Mouse (Mus musculus): ENCODE data around the gene E130114P18Rik. TPM values are rescaled to one million over a fixed set of nuclear protein-coding genes. Genes with fewer than 3 reads are reported as not detected.
A peak's percentile ranks its signal among the peaks of the same experiment; 100 is the strongest.

Gene E130114P18Rik
- total RNA-seq, 2 experiments from 2014 or later = 6.6 to 6.9 TPM

DNA sequence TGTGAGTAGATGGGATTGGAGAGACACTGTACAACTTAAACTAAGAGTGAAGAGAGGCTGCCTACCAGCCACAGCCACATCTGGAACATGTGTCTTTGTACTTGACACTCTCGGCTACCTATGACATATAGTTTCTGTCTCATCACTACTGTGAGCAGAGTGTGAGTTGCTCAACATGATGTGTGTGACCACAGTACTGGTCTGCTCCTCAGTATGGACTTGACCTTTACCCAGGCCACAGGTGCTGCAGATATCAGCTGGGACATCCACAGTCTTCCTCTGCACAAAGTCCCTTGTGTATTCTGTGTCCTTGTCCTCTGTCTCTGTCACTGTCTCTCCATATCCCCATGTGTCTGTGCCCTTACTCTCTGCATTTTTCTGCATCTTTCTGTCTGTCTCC lies 141.3 kb downstream of the E130114P18Rik start:
- intact Hi-C loops (cut with DNase I) = no loop called here
- DNase-seq (ENCODE audit: low spot score in 2 of 2) = no peak

DNA sequence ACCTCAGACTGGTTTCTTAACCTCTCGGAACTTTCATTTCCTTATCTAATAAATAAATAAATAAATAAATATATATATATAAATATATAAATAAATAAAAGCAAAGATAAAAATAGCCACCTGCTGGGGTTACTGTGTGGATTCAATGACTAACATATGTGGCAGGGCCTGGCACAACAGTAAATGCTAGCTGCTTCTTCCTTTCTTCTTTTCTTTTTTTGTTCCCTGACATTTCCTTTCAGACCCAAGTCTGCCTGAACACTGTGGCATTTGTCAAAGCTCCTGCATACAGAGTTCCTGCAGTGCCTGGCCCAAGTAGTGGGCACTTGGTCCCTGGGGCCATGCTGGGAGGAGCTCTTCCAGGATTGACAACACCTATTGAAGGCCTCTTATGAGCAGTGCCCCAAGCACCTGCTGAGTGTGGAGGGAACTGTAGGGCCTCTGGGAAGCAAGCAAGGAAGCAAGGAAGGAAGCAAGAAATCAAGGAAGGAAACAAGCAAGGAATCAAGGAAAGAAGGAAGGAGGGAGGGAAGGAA lies 142.1 kb downstream of the E130114P18Rik start:
- intact Hi-C loops (cut with DNase I) = no loop called here
- no peak for DNase-seq (ENCODE audit: low spot score in 2 of 2)

DNA sequence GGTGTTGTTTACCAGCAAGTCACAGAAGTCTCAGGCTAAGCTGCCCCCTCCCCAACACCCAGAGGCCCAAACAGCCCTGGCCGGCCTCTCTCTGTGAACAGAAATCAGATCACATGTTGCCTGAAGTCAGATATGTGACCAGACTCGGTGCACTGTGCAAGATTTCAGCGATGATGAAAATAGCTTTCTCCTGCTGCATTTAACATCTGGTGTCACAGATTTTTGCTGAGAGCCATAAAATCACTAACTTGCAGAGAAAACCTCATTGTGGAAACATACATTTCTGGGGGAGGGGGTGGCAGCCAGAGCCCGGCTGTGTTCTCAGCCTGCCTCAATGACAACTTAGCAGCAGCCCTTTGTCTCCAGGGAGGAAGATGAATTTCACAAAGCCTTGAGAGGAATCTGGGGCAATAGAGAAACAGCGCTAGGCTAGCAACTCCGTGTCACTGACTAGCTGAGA lies 142.6 kb downstream of the E130114P18Rik start:
- intact Hi-C loops (cut with DNase I) = no loop called here
- DNase-seq (ENCODE audit: low spot score in 2 of 2) = peak; percentile 18 to 46

DNA sequence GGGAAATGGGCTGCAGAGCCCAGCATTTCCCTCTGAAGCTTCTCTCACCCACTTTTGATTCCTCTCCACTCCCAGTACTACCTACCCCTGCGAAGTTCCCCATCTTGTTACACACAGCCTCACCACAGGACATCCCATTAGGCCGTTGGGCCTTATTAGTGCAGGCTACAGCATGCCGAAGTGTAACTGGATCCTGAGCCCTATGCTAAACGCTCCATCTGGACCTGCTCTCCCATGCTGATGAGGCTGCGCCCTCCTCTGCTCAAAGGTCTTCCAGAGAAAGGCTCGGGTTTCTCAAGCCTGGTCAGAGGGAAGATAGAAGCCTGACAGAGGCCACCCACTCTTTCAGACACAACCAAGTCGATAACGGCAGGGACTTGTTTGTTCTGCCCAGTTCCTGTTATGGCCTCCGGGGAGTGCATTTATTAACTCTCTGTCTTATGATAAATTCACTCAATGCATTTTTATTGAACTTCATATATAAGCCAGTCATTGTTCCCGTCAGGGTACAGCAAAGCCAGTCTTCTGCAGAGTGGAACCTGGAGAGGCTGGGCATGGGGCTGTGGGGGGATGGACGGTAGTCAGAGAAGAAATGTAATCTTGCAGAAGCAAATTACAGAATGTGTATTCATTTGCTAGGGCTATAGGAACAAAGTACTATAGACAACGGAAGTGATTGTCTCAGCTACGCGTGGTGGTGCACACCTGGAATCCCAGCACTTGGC lies 148.8 kb downstream of the E130114P18Rik start:
- DNase-seq (ENCODE audit: low spot score in 2 of 2) = no peak
- intact Hi-C loops (cut with DNase I) = no loop called here

DNA sequence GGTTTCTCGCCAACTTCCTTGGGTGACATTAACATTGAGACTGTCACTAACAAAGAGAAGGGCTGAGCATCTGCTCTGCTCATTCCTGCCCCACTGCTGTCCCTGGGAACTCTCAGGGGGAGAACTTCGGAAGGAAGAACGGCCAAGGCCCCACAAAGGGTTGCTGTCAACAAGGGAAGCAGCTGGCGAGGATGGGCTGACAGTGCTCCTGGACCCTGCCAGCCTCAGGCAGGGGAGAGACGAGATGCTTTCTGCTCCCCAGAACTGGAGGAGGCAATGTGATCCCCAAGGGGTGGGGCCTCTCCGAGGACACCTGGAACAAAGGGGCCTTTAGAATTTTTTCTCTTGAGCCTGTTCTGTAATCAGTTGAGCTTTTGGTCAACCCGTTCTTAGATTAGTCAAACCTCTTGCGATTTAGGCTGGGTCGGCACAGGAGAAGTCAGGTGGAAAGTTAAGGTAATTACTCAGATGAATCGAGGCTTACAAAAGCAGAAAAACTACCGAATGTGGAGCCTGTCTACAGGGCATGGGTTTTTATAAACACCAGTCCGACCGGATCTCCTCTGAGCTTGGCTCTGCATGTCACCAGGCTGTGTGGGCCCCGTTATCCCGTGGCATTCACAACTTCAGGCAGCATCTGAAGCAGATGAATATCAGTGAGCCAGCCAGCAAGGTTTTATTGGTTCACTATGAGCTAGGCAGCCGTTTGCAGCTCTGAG lies 151.7 kb downstream of the E130114P18Rik start:
- DNase-seq (ENCODE audit: low spot score in 2 of 2) = no peak
- intact Hi-C loops (cut with DNase I) = no loop called here

DNA sequence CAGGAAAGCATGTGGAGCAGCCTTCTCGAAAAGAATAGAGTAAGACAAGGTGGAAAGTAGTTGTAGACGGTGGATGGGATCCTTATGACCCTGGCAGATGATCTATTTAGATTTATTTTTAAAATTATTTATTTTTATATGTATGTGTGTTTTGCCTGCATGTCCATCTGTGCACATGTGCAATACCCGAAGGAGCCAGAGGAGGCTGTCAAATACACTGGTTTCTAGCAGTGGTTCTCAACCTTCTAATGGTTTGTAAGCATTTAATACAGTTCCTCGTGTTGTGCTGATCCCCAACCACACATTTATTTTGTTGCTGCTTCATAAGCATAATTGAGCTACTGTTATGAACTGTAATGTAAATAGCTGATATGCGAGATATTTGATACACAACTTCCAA lies 154.7 kb downstream of the E130114P18Rik start:
- no peak for DNase-seq (ENCODE audit: low spot score in 2 of 2)
- intact Hi-C loops (cut with DNase I) = no loop called here

DNA sequence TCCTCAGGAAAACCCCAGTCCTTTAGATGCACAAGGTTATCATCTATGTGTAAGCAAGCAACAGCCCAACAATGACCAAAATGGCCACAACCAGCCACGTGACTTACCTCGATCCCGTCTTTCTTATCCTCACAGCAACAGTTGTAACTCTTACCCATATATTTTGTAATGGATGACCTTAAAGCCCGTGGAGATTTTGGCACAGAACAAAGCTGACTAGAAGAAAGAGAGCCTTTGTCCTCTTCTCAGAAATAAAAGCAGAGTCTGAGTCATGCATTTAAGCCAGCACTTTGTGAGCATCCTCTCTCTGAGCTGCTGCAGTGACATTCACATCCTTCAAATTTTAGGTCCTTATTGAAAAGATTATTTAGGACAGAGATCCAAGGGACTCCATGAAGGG lies 156.1 kb downstream of the E130114P18Rik start:
- DNase-seq (ENCODE audit: low spot score in 2 of 2) = no peak
- intact Hi-C loops (cut with DNase I) = no loop called here

DNA sequence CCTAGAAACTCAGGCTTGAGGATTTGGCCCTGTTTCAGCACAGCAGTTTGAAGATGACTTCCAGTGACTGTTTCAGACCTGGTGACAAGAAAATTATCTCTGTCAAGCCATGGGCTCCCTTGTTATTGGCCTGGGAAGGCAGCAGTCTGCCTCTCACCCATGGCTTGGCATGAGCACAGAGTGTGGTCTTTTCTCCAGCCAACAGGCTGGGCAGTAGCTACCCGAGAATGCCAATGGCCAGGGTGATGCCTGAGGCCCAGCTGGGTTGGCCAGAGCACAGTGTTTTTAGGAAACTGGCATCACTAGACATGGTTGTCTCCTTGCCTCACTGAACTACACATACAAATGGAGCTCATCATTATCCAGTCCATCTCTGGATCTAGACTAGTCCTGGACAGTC lies 157.5 kb downstream of the E130114P18Rik start:
- DNase-seq (ENCODE audit: low spot score in 2 of 2) = no peak
- intact Hi-C loops (cut with DNase I) = no loop called here

DNA sequence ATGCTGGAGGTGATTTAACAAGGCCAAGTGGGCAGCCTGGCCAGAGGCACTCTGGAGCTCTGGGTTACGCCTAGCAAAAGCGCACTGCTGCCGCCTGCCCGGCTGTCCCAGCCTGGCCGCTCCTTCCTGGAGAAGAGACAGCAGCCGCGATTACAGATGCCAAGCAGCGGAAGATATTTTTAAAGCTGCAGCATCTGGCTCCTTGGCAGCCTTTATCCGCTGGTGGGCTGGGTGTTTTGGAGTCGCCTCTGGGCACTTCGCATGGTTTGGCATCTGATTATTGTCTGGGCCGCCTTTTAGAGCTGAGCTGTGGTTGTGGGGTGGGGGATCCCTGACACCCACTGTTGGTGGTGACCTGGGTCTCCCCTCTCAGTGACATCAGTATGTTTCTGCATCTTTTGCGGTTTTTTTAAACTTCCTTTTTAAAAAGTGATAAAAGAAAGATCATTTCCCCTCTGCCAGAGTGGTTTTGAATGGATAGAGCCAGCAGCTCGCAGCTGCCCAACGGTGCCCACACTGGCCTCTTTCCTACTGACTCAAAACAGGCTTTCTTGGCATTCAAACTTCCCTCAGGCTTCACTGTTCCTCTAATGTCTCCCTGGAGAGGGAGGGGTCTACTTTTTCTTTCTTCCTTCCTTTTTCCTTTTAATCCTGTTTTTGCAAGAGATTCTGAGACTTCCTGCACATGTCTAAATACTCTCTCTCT lies 159.1 kb downstream of the E130114P18Rik start:
- intact Hi-C loops (cut with DNase I) = loop anchor here (5.0 kb wide), 1 partner anchor 37 kb away; no protein-coding TSS in a partner anchor

DNA sequence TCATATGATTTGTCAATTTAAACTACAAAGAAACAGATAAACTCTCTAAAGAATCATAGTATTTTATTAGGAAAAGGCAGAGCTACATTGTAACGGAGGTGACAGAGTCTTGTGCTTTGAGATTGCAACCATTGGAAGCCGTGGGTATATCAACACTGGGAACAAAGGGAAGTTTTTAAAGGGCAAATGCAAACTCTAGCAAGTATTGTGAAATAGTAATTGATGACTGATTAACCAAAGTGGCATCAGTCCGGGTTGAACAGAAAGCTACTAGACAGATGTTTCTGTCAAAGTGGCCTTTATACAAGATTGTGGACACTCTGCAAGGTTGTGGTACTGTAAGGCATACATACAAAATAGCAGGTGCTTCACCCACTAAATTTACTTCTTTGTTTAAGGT lies 162.8 kb downstream of the E130114P18Rik start:
- intact Hi-C loops (cut with DNase I) = loop anchor here (5.0 kb wide), 1 partner anchor 33 kb away; no protein-coding TSS in a partner anchor
- no peak for DNase-seq (ENCODE audit: low spot score in 2 of 2)

More for the DNA sequence above, 159.1 kb downstream of the E130114P18Rik start:
- peak; percentile 66 to 70 for DNase-seq (ENCODE audit: low spot score in 2 of 2)

DNA sequence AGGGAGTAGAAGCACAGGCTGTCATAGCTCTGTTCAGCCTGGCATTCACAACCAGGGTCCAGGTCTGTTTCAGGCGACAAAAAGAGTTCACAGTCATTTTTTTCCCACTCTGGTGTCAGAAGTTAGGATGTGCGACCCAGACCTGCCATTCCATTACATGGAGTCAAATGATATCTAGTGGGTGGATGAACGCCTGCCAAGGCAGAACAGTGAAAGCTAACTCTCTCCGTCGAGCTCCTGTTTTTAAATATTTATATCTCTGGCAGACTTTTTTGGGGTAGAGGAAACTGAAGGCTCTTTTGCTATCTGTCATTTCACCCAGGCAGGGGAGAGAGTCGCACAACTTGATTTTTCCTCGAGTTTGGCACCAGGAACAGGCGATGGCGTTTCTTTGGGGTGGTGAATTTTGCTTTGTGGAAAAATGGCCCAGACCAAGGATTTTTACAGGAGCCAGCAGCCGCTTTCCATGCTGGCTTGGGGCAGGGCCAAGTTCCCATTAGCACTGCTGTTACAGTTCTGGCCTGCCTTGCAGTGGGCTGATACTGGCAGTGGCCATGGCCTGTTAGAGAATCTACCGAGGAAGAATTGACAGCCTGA lies 166.5 kb downstream of the E130114P18Rik start:
- DNase-seq (ENCODE audit: low spot score in 2 of 2) = peak; percentile 37 to 58
- intact Hi-C loops (cut with DNase I) = no loop called here

DNA sequence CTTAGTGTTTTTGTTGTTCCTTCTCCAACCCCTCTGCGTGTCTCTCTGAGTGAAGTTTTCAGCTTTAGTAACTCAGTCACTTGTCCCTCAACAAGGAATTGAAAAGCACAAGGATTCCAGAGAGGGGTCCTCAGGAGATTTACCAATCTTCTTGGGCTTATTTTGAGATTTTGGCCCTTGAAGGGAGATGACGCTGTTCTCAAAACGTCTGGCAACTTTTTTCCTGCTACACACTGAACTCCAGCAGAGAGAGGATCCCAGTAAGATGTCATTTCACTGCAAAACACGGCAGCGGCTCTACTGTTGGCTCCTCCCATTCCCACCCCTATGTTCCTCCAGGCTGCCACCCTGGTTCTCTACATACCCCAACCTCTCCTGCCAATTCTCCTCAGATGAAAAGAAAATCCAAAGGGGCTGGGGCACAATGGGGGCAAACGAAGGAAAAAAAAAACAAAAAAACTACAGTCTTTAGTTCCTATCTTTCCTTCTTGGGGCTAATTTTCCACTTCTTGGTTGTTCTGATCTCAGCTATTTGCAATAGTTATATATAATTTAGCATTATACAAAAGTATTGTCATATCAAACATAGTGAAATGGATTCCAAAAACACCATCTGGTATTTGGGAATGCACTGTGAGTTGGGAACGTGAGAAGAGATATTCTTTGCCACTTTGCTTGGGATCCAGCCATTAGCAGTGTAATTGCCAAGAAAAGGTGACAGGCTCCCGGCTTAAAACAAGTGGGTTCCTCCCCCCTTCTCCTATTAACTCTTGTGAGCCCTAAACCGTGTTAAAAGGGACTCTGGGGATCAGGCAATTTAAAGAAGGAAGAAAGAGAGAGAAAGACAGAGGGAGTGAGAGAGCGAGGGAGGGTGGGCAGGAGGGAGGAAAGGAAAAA lies 167.8 kb downstream of the E130114P18Rik start:
- intact Hi-C loops (cut with DNase I) = no loop called here
- DNase-seq (ENCODE audit: low spot score in 2 of 2) = peak; percentile 33 to 47

DNA sequence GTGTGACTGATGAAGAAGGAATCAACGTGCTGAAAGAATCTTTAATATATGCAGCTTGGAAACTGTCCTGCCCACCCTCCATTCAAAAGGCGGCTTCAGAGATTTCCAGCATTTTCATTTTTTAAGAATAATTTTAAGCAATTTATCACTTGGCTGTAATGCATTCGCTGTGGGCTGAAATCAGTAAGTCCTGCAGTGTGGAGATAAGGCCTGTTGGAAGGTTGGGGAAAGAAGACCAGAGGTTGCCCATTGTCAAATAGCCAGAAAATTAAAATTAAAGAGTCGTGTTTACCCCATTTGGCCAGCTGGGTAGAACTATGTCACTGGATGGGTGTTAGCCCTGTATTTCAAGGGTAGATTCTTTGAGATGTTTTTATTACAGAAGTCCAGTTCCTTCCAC lies 168.5 kb downstream of the E130114P18Rik start:
- DNase-seq (ENCODE audit: low spot score in 2 of 2) = no peak
- intact Hi-C loops (cut with DNase I) = no loop called here

DNA sequence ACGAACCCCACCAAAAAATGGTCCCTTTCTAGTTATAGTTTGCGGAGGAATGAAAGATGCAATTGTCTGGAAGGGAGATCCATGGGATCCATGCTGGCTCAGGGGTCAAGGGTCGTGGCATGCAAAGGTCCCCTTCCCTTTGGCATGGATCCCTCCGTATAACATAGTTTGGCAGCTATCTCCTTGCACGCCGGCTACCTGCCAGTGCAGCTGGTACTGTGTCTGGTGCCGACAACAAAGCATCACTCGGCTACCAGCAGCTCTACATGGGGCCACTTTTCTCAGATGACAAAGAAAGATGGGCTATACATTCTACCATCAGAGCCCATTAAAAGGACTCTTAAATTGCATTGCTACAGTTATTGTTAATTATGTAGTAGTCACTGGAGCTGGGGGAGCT lies 169.2 kb downstream of the E130114P18Rik start:
- intact Hi-C loops (cut with DNase I) = no loop called here
- DNase-seq (ENCODE audit: low spot score in 2 of 2) = no peak

DNA sequence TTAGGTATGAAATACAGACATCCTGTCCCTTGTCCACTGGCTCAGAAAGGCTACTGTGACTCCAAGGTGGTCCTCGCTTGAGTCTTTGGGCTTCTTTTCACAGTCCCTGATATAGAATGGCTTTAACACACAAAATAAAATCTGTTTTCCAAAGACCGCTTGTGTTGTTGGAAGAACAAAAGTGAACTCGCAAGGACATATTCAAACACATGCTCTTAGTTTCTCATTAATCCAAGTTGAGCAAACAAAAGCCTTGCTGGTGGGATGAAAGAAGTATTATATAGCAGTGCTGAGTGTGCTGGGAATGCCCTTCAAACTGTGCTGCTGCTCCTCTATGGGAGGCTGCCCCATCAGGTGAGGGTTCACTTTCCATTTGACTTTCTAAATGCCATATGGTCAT lies 169.7 kb downstream of the E130114P18Rik start:
- intact Hi-C loops (cut with DNase I) = no loop called here
- DNase-seq (ENCODE audit: low spot score in 2 of 2) = no peak

DNA sequence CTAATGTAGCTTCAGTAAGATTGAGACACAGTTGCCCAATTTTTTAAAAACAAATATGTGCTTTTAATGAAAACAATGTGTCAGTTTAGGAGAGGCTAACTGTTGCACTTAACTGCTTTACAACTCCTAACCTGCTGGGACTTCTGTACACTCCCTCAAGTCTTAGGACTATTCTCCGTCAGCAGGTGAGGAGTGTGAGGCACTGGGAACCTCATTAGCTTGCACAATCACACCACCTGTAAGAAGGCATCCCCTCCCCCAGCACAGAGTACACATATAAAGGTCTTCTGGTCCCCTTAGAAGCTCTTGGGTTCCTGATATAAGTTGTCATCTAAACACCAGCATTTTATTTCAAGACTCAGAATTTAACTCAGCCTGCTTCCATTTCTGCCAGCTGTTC lies 170.7 kb downstream of the E130114P18Rik start:
- DNase-seq (ENCODE audit: low spot score in 2 of 2) = no peak
- intact Hi-C loops (cut with DNase I) = no loop called here

DNA sequence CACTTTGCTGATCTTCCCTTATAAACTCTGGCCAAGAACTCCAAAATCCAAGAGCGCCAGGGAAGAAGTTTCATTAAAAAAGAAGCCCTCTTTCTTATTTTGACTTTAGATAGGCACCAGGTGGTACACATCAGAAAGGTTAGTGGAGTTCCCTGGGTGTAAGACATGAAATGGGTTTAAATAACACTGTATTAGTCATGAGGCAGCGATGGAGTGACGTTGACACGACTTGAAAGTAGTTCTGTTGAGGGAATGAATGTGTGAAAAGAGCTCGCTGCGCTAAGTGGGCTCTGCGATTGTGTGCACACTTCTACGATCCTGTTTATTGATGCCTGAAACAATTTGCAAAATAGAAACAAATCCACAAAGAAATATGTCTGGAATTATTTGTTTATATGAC lies 171.4 kb downstream of the E130114P18Rik start:
- no peak for DNase-seq (ENCODE audit: low spot score in 2 of 2)
- intact Hi-C loops (cut with DNase I) = no loop called here

DNA sequence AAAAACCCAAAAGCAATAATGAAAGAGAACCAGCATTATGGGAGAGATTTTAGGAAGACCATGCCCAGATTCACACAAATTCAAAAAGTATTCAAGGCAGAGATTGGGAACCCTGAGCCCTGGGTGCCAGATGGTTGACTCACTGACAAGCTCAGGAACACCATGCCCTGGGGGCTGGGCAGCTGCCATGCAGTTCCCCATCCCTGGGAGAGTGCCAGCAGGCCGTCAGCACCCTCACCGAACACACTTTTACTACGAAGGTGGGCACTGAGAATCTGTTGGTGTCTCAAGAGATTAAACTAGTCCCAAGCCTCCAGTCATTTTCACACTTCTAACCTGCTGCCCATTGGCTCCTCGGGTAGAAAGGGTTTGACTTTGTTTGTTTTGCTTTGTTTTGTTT lies 175.3 kb downstream of the E130114P18Rik start:
- DNase-seq (ENCODE audit: low spot score in 2 of 2) = no peak
- intact Hi-C loops (cut with DNase I) = no loop called here

Measured in left cerebral cortex, postnatal 14 days (tissue).